Mouse (Mus musculus): ENCODE measurements around the gene Actr10.

DNA sequence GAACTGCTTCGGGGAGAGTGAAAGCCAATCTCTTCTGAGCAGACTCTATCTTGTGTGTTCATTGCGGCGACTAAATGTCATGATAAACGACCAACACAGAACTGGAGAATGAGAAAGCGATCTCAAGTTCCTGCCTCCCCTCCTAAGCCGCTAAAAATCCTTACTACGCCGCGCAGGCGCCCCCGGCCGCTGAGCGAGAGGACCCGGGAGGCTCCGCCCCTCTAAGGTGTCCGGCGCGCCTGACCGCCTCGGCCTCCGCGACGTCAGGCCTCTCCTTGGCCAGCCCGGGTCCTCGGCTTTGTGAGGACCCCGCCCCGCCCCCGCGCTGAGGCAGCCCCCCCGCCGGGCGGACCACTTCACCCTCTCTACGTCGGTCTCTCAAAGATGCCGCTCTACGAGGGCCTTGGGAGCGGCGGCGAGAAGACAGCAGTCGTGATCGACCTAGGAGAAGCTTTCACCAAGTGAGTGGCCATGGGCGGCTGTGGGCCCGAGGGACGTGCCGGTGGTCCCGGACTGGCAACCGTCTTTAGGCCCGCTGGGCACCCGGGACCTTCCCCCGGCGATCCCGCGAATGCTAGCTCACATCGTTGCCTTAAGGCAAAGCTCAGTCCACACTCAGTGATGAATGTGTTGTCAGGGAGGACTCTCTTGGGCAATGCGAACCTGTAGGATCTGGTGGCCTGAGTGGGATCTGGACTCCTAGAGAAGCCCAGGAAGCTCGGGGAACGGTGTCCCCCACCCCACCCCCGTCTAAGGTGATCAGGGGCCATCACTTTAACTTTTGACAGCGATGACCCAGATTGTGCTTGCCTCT is at the start of gene Actr10:
- TF ChIP-seq CTCF (IDR thresholded peaks at IDR 0.05; ENCODE audit: control insufficient read depth, insufficient read depth, insufficient replicate concordance, low read depth, low read length) (no peak), POLR2A (IDR thresholded peaks at IDR 0.05; ENCODE audit: control insufficient read depth, low read depth, low read length) (peak; percentile 83)

Data from testis, adult 2 months (tissue).